Mouse (Mus musculus): ENCODE measurements around the gene Mrpl24. TPM values are rescaled to one million over a fixed set of nuclear protein-coding genes. Genes with fewer than 3 reads are reported as not detected.

Gene Mrpl24
- polyA plus RNA-seq, 1 experiment from 2014 or later: 76.4 TPM

GRCm38 (mm10) chr3:87913491-87913890 lies 5.8 kb upstream of the Mrpl24 start:
- no peak overlapping the region for H3K4me2 ChIP-seq
- 83% methylated on average over 7 of the region's 7 CpGs for WGBS
- H3K9ac ChIP-seq: no peak overlapping the region
- H3K27me3 ChIP-seq (replicated peaks): no peaks in the 10 kb centered on the region
- ATAC-seq (ENCODE audit: insufficient read depth, low FRiP score, low read depth): no peak
- peaks cover 42% of the 10 kb centered on the region for H3K36me3 ChIP-seq
- no peaks in the 10 kb centered on the region for H3K9me3 ChIP-seq
- H3K4me1 ChIP-seq: peaks cover 28% of the 10 kb centered on the region
- no peak overlapping the region for H3K4me3 ChIP-seq (replicated peaks)
- no peak overlapping the region for H3K27ac ChIP-seq

- 94% methylated on average over 10 of the region's 10 CpGs for WGBS
- Histone ChIP-seq H3K4me3 (replicated peaks) (no peak overlapping the region), H3K9ac (no peak overlapping the region), H3K9me3 (no peaks in the 10 kb centered on the region), H3K27ac (no peak overlapping the region), H3K27me3 (replicated peaks) (no peaks in the 10 kb centered on the region), H3K36me3 (peaks cover 42% of the 10 kb centered on the region), H3K4me1 (peaks cover 24% of the 10 kb centered on the region), H3K4me2 (no peak overlapping the region)
- ATAC-seq (ENCODE audit: insufficient read depth, low FRiP score, low read depth): no peak
These were observed 5.4 kb upstream of the Mrpl24 start for GRCm38 (mm10) chr3:87913891-87914290.

GRCm38 (mm10) chr3:87916990-87917389 lies 2.3 kb upstream of the Mrpl24 start:
- no peak for ATAC-seq (ENCODE audit: insufficient read depth, low FRiP score, low read depth)
- H3K4me1 ChIP-seq: no peaks in the 10 kb centered on the region
- H3K9me3 ChIP-seq: no peaks in the 10 kb centered on the region
- H3K4me2 ChIP-seq: no peak overlapping the region
- H3K27me3 ChIP-seq (replicated peaks): no peaks in the 10 kb centered on the region
- no peak overlapping the region for H3K27ac ChIP-seq
- peaks cover 42% of the 10 kb centered on the region for H3K36me3 ChIP-seq
- 93% methylated on average over 1 of the region's 1 CpGs for WGBS
- H3K4me3 ChIP-seq (replicated peaks): no peak overlapping the region
- H3K9ac ChIP-seq: no peak overlapping the region

- no peak overlapping the region for H3K27ac ChIP-seq
- peak overlapping the region; percentile 41; the same call in 1 of the 2 replicates for H3K4me2 ChIP-seq
- H3K36me3 ChIP-seq: peaks cover 44% of the 10 kb centered on the region
- no peak overlapping the region for H3K9ac ChIP-seq
- ATAC-seq (ENCODE audit: insufficient read depth, low FRiP score, low read depth): no peak
- H3K27me3 ChIP-seq (replicated peaks): no peaks in the 10 kb centered on the region
- no peak overlapping the region for H3K4me3 ChIP-seq (replicated peaks)
- no peaks in the 10 kb centered on the region for H3K4me1 ChIP-seq
- whole genome bisulfite sequencing: 85% methylated on average over 1 of the region's 1 CpGs
- no peaks in the 10 kb centered on the region for H3K9me3 ChIP-seq
These were observed 755 bp upstream of the Mrpl24 start for GRCm38 (mm10) chr3:87918551-87918950.

- Histone ChIP-seq H3K27me3 (replicated peaks) (no peaks in the 10 kb centered on the region), H3K4me2 (peak overlapping the region; percentile 70), H3K9ac (peak overlapping the region; percentile 59; the same call in 1 of the 2 replicates), H3K4me3 (replicated peaks) (peak overlapping the region; percentile 70), H3K36me3 (peaks cover 43% of the 10 kb centered on the region), H3K27ac (no peak overlapping the region), H3K4me1 (no peaks in the 10 kb centered on the region), H3K9me3 (no peaks in the 10 kb centered on the region)
- WGBS: 64% methylated on average over 9 of the region's 9 CpGs
- no peak for ATAC-seq (ENCODE audit: insufficient read depth, low FRiP score, low read depth)
These were observed 1.1 kb downstream of the Mrpl24 start for GRCm38 (mm10) chr3:87920270-87920943.

GRCm38 (mm10) chr3:87924996-87925395 lies 5.7 kb downstream of the Mrpl24 start:
- no peak overlapping the region for H3K27ac ChIP-seq
- 87% methylated on average over 7 of the region's 7 CpGs for WGBS
- no peak for ATAC-seq (ENCODE audit: insufficient read depth, low FRiP score, low read depth)
- H3K4me2 ChIP-seq: no peak overlapping the region
- H3K36me3 ChIP-seq: peaks cover 36% of the 10 kb centered on the region
- no peaks in the 10 kb centered on the region for H3K9me3 ChIP-seq
- H3K4me1 ChIP-seq: peaks cover 4% of the 10 kb centered on the region; the same call in 1 of the 2 replicates
- H3K4me3 ChIP-seq (replicated peaks): no peak overlapping the region
- no peaks in the 10 kb centered on the region for H3K27me3 ChIP-seq (replicated peaks)
- no peak overlapping the region for H3K9ac ChIP-seq

GRCm38 (mm10) chr3:87927452-87927851 lies 8.1 kb downstream of the Mrpl24 start:
- Histone ChIP-seq H3K9ac (no peak overlapping the region), H3K27ac (no peak overlapping the region), H3K4me3 (replicated peaks) (no peak overlapping the region), H3K27me3 (replicated peaks) (no peaks in the 10 kb centered on the region), H3K4me1 (peaks cover 17% of the 10 kb centered on the region), H3K36me3 (peaks cover 43% of the 10 kb centered on the region), H3K9me3 (no peaks in the 10 kb centered on the region), H3K4me2 (no peak overlapping the region)
- 92% methylated on average over 5 of the region's 5 CpGs for WGBS
- ATAC-seq (ENCODE audit: insufficient read depth, low FRiP score, low read depth): no peak

- H3K4me1 ChIP-seq: peaks cover 20% of the 10 kb centered on the region
These were observed 10.2 kb downstream of the Mrpl24 start for GRCm38 (mm10) chr3:87929341-87930077.

GRCm38 (mm10) chr3:87930078-87930795 lies 10.9 kb downstream of the Mrpl24 start, which contains the start of the genes Isg20l2 and Rrnad1:
TSS of gene Isg20l2 (plus strand) at chr3:87930314.
TSS of gene Rrnad1 (minus strand) at chr3:87930717.
- peak within 1 kb of the TSS; percentile 92 for H3K27ac ChIP-seq
- peak within 1 kb of the TSS; percentile 95 for H3K9ac ChIP-seq
- H3K4me1 ChIP-seq: peaks cover 20% of the 10 kb centered on the region
- WGBS: under 1% methylated on average over 64 of the region's 78 CpGs
- peak; percentile 98 for ATAC-seq (ENCODE audit: insufficient read depth, low FRiP score, low read depth)
- no peaks in the 10 kb centered on the region for H3K27me3 ChIP-seq (replicated peaks)
- H3K9me3 ChIP-seq: no peaks in the 10 kb centered on the region
- peak within 1 kb of the TSS; percentile 64 for H3K4me2 ChIP-seq
- H3K4me3 ChIP-seq (replicated peaks): peak within 1 kb of the TSS; percentile 94
- peaks cover 24% of the 10 kb centered on the region for H3K36me3 ChIP-seq

More at GRCm38 (mm10) chr3:87929341-87930077, 10.2 kb downstream of the Mrpl24 start:
- Histone ChIP-seq H3K36me3 (peaks cover 29% of the 10 kb centered on the region), H3K9me3 (no peaks in the 10 kb centered on the region), H3K9ac (peak overlapping the region; percentile 95), H3K27me3 (replicated peaks) (no peaks in the 10 kb centered on the region), H3K4me2 (peak overlapping the region; percentile 61), H3K4me3 (replicated peaks) (peak overlapping the region; percentile 94), H3K27ac (peak overlapping the region; percentile 92)
- peak; percentile 18 for ATAC-seq (ENCODE audit: insufficient read depth, low FRiP score, low read depth)
- 5% methylated on average over 26 of the region's 26 CpGs for WGBS

GRCm38 (mm10) chr3:87934026-87934425 lies 14.7 kb downstream of the Mrpl24 start:
- H3K27me3 ChIP-seq (replicated peaks): no peaks in the 10 kb centered on the region
- H3K27ac ChIP-seq: no peak overlapping the region
- H3K36me3 ChIP-seq: peaks cover 23% of the 10 kb centered on the region
- peaks cover 19% of the 10 kb centered on the region for H3K4me1 ChIP-seq
- no peak overlapping the region for H3K4me2 ChIP-seq
- 85% methylated on average over 5 of the region's 5 CpGs for whole genome bisulfite sequencing
- no peak overlapping the region for H3K9ac ChIP-seq
- H3K4me3 ChIP-seq (replicated peaks): no peak overlapping the region
- no peaks in the 10 kb centered on the region for H3K9me3 ChIP-seq
- no peak for ATAC-seq (ENCODE audit: insufficient read depth, low FRiP score, low read depth)

- no peak for ATAC-seq (ENCODE audit: insufficient read depth, low FRiP score, low read depth)
- Histone ChIP-seq H3K27ac (no peak overlapping the region), H3K4me2 (no peak overlapping the region), H3K36me3 (peaks cover 28% of the 10 kb centered on the region), H3K4me1 (peaks cover 16% of the 10 kb centered on the region), H3K27me3 (replicated peaks) (no peaks in the 10 kb centered on the region), H3K4me3 (replicated peaks) (no peak overlapping the region), H3K9ac (no peak overlapping the region), H3K9me3 (no peaks in the 10 kb centered on the region)
- WGBS: 67% methylated on average over 4 of the region's 4 CpGs
These were observed 15.2 kb downstream of the Mrpl24 start for GRCm38 (mm10) chr3:87934501-87934900.

All from stomach, embryonic 15.5 days (tissue).